Mouse (Mus musculus) lung, postnatal 0 days (tissue): ENCODE measurements around the gene Map2k1.

ENCODE experiments used
- CTCF ChIP-seq: IDR thresholded peaks from 2 replicates; pipeline ENCODE4 v1.5.1; 2016; ENCODE audit warnings: antibody characterized with exemption, mild to moderate bottlenecking
- EP300 ChIP-seq: IDR thresholded peaks from 2 replicates; pipeline ENCODE4 v1.6.1; 2016; ENCODE audit warnings: antibody characterized with exemption, mild to moderate bottlenecking, control low read depth

- TF ChIP-seq CTCF (no peak), EP300 (no peak)
These were observed 93.0 kb downstream of the Map2k1 start for GRCm38 (mm10) chr9:64160471-64160870.
